Mouse (Mus musculus): ENCODE measurements around the gene Mocs3. TPM values are rescaled to one million over a fixed set of nuclear protein-coding genes. Genes with fewer than 3 reads are reported as not detected.

Mocs3 gene
- polyA plus RNA-seq, 2 experiments: 3.6 to 4.5 TPM

GRCm38 (mm10) chr2:168257188-168257587 is 26.8 kb downstream of the Mocs3 start:
- ATAC-seq (ENCODE audit: insufficient read depth) (no peak), DNase-seq (ENCODE audit: low read depth in 3 of 3, low spot score in 3 of 3) (no peak)
- Histone ChIP-seq H3K9ac (replicated peaks) (no peak overlapping the region), H3K9me3 (ENCODE audit: control insufficient read depth, low read length) (no peaks in the 10 kb centered on the region), H3K27ac (no peak overlapping the region), H3K27me3 (ENCODE audit: control insufficient read depth, insufficient read depth, low read length) (no peaks in the 10 kb centered on the region; the same call in 1 of the 2 replicates), H3K4me2 (ENCODE audit: low read depth) (no peak overlapping the region), H3K4me3 (ENCODE audit: insufficient read depth in 1 of 2, low read depth in 2 of 2, low read length in 2 of 2) (no peak overlapping the region), H3K4me1 (replicated peaks; ENCODE audit: control insufficient read depth in 2 of 2, insufficient read depth in 2 of 2, low read length in 1 of 2) (no peaks in the 10 kb centered on the region), H3K36me3 (replicated peaks; ENCODE audit: control insufficient read depth, insufficient read depth, low read depth) (no peaks in the 10 kb centered on the region)
- TF ChIP-seq CTCF (IDR thresholded peaks at IDR 0.05; ENCODE audit: low read depth) (no peak), EP300 (IDR thresholded peaks at IDR 0.05; ENCODE audit: low read depth) (no peak)
- WGBS (ENCODE audit: insufficient replicate concordance): 34% methylated on average over 4 of the region's 4 CpGs

- ATAC-seq (ENCODE audit: insufficient read depth) (no peak), DNase-seq (ENCODE audit: low read depth in 3 of 3, low spot score in 3 of 3) (no peak)
- H3K9me3 ChIP-seq (ENCODE audit: control insufficient read depth, low read length): no peaks in the 10 kb centered on the region
- H3K4me2 ChIP-seq (ENCODE audit: low read depth): no peak overlapping the region
- H3K9ac ChIP-seq (replicated peaks): no peak overlapping the region
- H3K4me1 ChIP-seq (replicated peaks; ENCODE audit: control insufficient read depth in 2 of 2, insufficient read depth in 2 of 2, low read length in 1 of 2): no peaks in the 10 kb centered on the region
- no peaks in the 10 kb centered on the region for H3K36me3 ChIP-seq (replicated peaks; ENCODE audit: control insufficient read depth, insufficient read depth, low read depth)
- WGBS (ENCODE audit: insufficient replicate concordance): 63% methylated on average over 8 of the region's 8 CpGs
- H3K27me3 ChIP-seq (ENCODE audit: control insufficient read depth, insufficient read depth, low read length): no peaks in the 10 kb centered on the region; the same call in 1 of the 2 replicates
- TF ChIP-seq CTCF (IDR thresholded peaks at IDR 0.05; ENCODE audit: low read depth) (no peak), EP300 (IDR thresholded peaks at IDR 0.05; ENCODE audit: low read depth) (no peak)
- H3K27ac ChIP-seq: no peak overlapping the region
- no peak overlapping the region for H3K4me3 ChIP-seq (ENCODE audit: insufficient read depth in 1 of 2, low read depth in 2 of 2, low read length in 2 of 2)
These were observed 28.6 kb downstream of the Mocs3 start for GRCm38 (mm10) chr2:168259046-168259445.

- Histone ChIP-seq H3K4me2 (ENCODE audit: low read depth) (no peak overlapping the region), H3K27ac (no peak overlapping the region), H3K27me3 (ENCODE audit: control insufficient read depth, insufficient read depth, low read length) (no peaks in the 10 kb centered on the region; the same call in 1 of the 2 replicates), H3K9ac (replicated peaks) (no peak overlapping the region), H3K36me3 (replicated peaks; ENCODE audit: control insufficient read depth, insufficient read depth, low read depth) (no peaks in the 10 kb centered on the region), H3K4me1 (replicated peaks; ENCODE audit: control insufficient read depth in 2 of 2, insufficient read depth in 2 of 2, low read length in 1 of 2) (no peaks in the 10 kb centered on the region), H3K9me3 (ENCODE audit: control insufficient read depth, low read length) (no peaks in the 10 kb centered on the region), H3K4me3 (ENCODE audit: insufficient read depth in 1 of 2, low read depth in 2 of 2, low read length in 2 of 2) (no peak overlapping the region)
- ATAC-seq (ENCODE audit: insufficient read depth) (no peak), DNase-seq (ENCODE audit: low read depth in 3 of 3, low spot score in 3 of 3) (no peak)
- TF ChIP-seq EP300 (IDR thresholded peaks at IDR 0.05; ENCODE audit: low read depth): no peak
- no peak for TF ChIP-seq CTCF (IDR thresholded peaks at IDR 0.05; ENCODE audit: low read depth)
- WGBS (ENCODE audit: insufficient replicate concordance): 46% methylated on average over 3 of the region's 3 CpGs
These were observed 29.7 kb downstream of the Mocs3 start for GRCm38 (mm10) chr2:168260124-168260523.

- no peak for TF ChIP-seq CTCF (IDR thresholded peaks at IDR 0.05; ENCODE audit: low read depth)
- TF ChIP-seq EP300 (IDR thresholded peaks at IDR 0.05; ENCODE audit: low read depth): no peak
- no peak for ATAC-seq (ENCODE audit: insufficient read depth)
- 72% methylated on average over 10 of the region's 10 CpGs for whole genome bisulfite sequencing (ENCODE audit: insufficient replicate concordance)
These were observed 30.5 kb downstream of the Mocs3 start for GRCm38 (mm10) chr2:168260900-168261299.

GRCm38 (mm10) chr2:168268033-168268432 is 37.6 kb downstream of the Mocs3 start:
- no peaks in the 10 kb centered on the region; the same call in 1 of the 2 replicates for H3K27me3 ChIP-seq (ENCODE audit: control insufficient read depth, insufficient read depth, low read length)
- no peak overlapping the region for H3K4me3 ChIP-seq (ENCODE audit: insufficient read depth in 1 of 2, low read depth in 2 of 2, low read length in 2 of 2)
- DNase-seq (ENCODE audit: low read depth in 3 of 3, low spot score in 3 of 3): no peak
- no peaks in the 10 kb centered on the region for H3K9me3 ChIP-seq (ENCODE audit: control insufficient read depth, low read length)
- no peak overlapping the region for H3K27ac ChIP-seq
- WGBS (ENCODE audit: insufficient replicate concordance): 18% methylated on average over 7 of the region's 7 CpGs
- no peaks in the 10 kb centered on the region for H3K36me3 ChIP-seq (replicated peaks; ENCODE audit: control insufficient read depth, insufficient read depth, low read depth)
- H3K4me2 ChIP-seq (ENCODE audit: low read depth): no peak overlapping the region
- H3K9ac ChIP-seq (replicated peaks): no peak overlapping the region
- TF ChIP-seq EP300 (IDR thresholded peaks at IDR 0.05; ENCODE audit: low read depth) (no peak), CTCF (IDR thresholded peaks at IDR 0.05; ENCODE audit: low read depth) (peak; percentile 60)
- no peaks in the 10 kb centered on the region for H3K4me1 ChIP-seq (replicated peaks; ENCODE audit: control insufficient read depth in 2 of 2, insufficient read depth in 2 of 2, low read length in 1 of 2)
- ATAC-seq (ENCODE audit: insufficient read depth): no peak

More at GRCm38 (mm10) chr2:168260900-168261299, 30.5 kb downstream of the Mocs3 start:
- Histone ChIP-seq H3K9me3 (ENCODE audit: control insufficient read depth, low read length) (no peaks in the 10 kb centered on the region), H3K4me1 (replicated peaks; ENCODE audit: control insufficient read depth in 2 of 2, insufficient read depth in 2 of 2, low read length in 1 of 2) (no peaks in the 10 kb centered on the region), H3K9ac (replicated peaks) (no peak overlapping the region), H3K4me3 (ENCODE audit: insufficient read depth in 1 of 2, low read depth in 2 of 2, low read length in 2 of 2) (no peak overlapping the region), H3K36me3 (replicated peaks; ENCODE audit: control insufficient read depth, insufficient read depth, low read depth) (no peaks in the 10 kb centered on the region), H3K27me3 (ENCODE audit: control insufficient read depth, insufficient read depth, low read length) (no peaks in the 10 kb centered on the region; the same call in 1 of the 2 replicates), H3K4me2 (ENCODE audit: low read depth) (no peak overlapping the region), H3K27ac (no peak overlapping the region)
- DNase-seq (ENCODE audit: low read depth in 3 of 3, low spot score in 3 of 3): no peak
